Mouse (Mus musculus) midbrain, postnatal 0 days (tissue): ENCODE measurements around the gene Mob3c. TPM values are rescaled to one million over a fixed set of nuclear protein-coding genes. Genes with fewer than 3 reads are reported as not detected.

ENCODE experiments used
- ATAC-seq: fragments of 200-750 bp; cut with Nextera tagmentation; 2 replicates; pipeline ENCODE4 v1.8.0; 2017; ENCODE audit warnings: moderate number of reproducible peaks, mild to moderate bottlenecking, moderate TSS enrichment, moderate library complexity; ENCODE audit not compliant: low FRiP score
- DNase-seq: peaks from one replicate; pipeline ENCODE4 v3.0.0-alpha.2; 2015; ENCODE audit warnings: low spot score
- H3K27ac ChIP-seq: fragments of 300-500 bp; sonication (generic); 2 replicates; pipeline ENCODE4 v1.5.1; 2014; ENCODE audit warnings: low read depth, mild to moderate bottlenecking, low read length, mixed read lengths
- H3K27me3 ChIP-seq: fragments of 300-500 bp; sonication (generic); 2 replicates; pipeline ENCODE4 v1.6.1; 2014; ENCODE audit warnings: low read length, control low read depth, mixed read lengths; ENCODE audit not compliant: insufficient read depth
- H3K36me3 ChIP-seq: fragments of 300-500 bp; sonication (generic); 2 replicates; pipeline ENCODE4 v1.6.1; 2014; ENCODE audit warnings: low read length, control low read depth, mixed read lengths; ENCODE audit not compliant: insufficient read depth
- H3K4me1 ChIP-seq: fragments of 300-500 bp; sonication (generic); 2 replicates; pipeline ENCODE4 v1.6.1; 2014; ENCODE audit warnings: mild to moderate bottlenecking, control low read depth, antibody characterized with exemption, low read length, mixed read lengths; ENCODE audit not compliant: insufficient read depth
- H3K4me2 ChIP-seq: fragments of 300-500 bp; sonication (generic); 2 replicates; pipeline ENCODE4 v1.6.1; 2014; ENCODE audit warnings: low read depth, mild to moderate bottlenecking, low read length, mixed read lengths; ENCODE audit not compliant: poor library complexity, severe bottlenecking
- H3K4me3 ChIP-seq: fragments of 300-500 bp; sonication (generic); 2 replicates; pipeline ENCODE4 v1.5.1; 2014; ENCODE audit warnings: low read depth, mild to moderate bottlenecking, low read length, moderate library complexity
- H3K9ac ChIP-seq: fragments of 300-500 bp; sonication (generic); replicated peaks from 2 replicates; pipeline ENCODE4 v1.6.1; 2014; ENCODE audit warnings: mild to moderate bottlenecking, low read length, moderate library complexity, mixed read lengths; ENCODE audit not compliant: poor library complexity, severe bottlenecking
- H3K9me3 ChIP-seq: fragments of 300-500 bp; sonication (generic); 2 replicates; pipeline ENCODE4 v1.6.1; 2016; ENCODE audit warnings: low read length, control low read depth
- CTCF ChIP-seq: IDR thresholded peaks from 2 replicates; pipeline ENCODE4 v1.5.1; 2016; ENCODE audit warnings: antibody characterized with exemption, mild to moderate bottlenecking
- WGBS: fragments of 180-500 bp; shearing (Covaris S2); extraction: QIAGEN DNeasy Blood & Tissue Kit; methylation state at CpG from one replicate; pipeline ENCODE4 v1.1.7; 2014; 5-methylcytosine and 5-hydroxymethylcytosine counted together
- polyA plus RNA-seq: library from polyadenylated mRNA; unstranded; fragments of >200 nt; fragmentation: Nextera tagmentation; extraction: Ambion mirVana; gene quantifications from 2 replicates; pipeline ENCODE4 v1.2.1, GENCODE M21; 2015
- total RNA-seq: library from RNA; depleted of rRNA; stranded (reverse); fragments of >200 nt; gene quantifications from 2 replicates; pipeline ENCODE4 v1.2.3, GENCODE M21; 2014

Gene Mob3c
- total and polyA plus RNA-seq, 2 experiments from 2014 or later, result 3.1 to 12.1 TPM

GRCm38 (mm10) chr4:115855100-115855499, 27.2 kb downstream of the Mob3c start:
- Histone ChIP-seq H3K36me3 (peaks cover 9% of the 10 kb centered on the region; the same call in 1 of the 2 replicates), H3K4me3 (no peak overlapping the region), H3K9ac (0 out of 2 replicates have a peak overlapping the region, but pooled peaks have one; percentile 1), H3K9me3 (no peaks in the 10 kb centered on the region), H3K4me1 (peaks cover 5% of the 10 kb centered on the region; the same call in 1 of the 2 replicates), H3K27ac (peak overlapping the region; percentile 65; the same call in 1 of the 2 replicates), H3K27me3 (no peaks in the 10 kb centered on the region), H3K4me2 (no peak overlapping the region)
- no peak for ATAC-seq
- DNase-seq, result no peak
- 47% methylated on average over 6 of the region's 6 CpGs for WGBS
- TF ChIP-seq CTCF, result no peak

- Histone ChIP-seq H3K9ac (0 out of 2 replicates have a peak overlapping the region, but pooled peaks have one; percentile 1), H3K27ac (peak overlapping the region; percentile 65; the same call in 1 of the 2 replicates), H3K36me3 (peaks cover 6% of the 10 kb centered on the region; the same call in 1 of the 2 replicates), H3K27me3 (no peaks in the 10 kb centered on the region), H3K4me2 (no peak overlapping the region), H3K4me3 (no peak overlapping the region), H3K4me1 (peaks cover 5% of the 10 kb centered on the region; the same call in 1 of the 2 replicates), H3K9me3 (no peaks in the 10 kb centered on the region)
- TF ChIP-seq CTCF, result no peak
- DNase-seq, result peak; percentile 69
- ATAC-seq, result 0 out of 2 replicates have a peak, but pooled peaks have one; percentile 48
- WGBS, result 13% methylated on average over 4 of the region's 4 CpGs
Observed at GRCm38 (mm10) chr4:115855609-115856008, 27.7 kb downstream of the Mob3c start.

- WGBS, result 33% methylated on average over 4 of the region's 4 CpGs
- no peak for ATAC-seq
- peaks cover 5% of the 10 kb centered on the region; the same call in 1 of the 2 replicates for H3K4me1 ChIP-seq
- no peak overlapping the region for H3K9ac ChIP-seq
- peak overlapping the region; percentile 38; the same call in 1 of the 2 replicates for H3K27ac ChIP-seq
- DNase-seq, result no peak
- H3K4me3 ChIP-seq, result no peak overlapping the region
- H3K4me2 ChIP-seq, result no peak overlapping the region
- TF ChIP-seq CTCF, result no peak
- H3K36me3 ChIP-seq, result 0 out of 2 replicates have a peak, but pooled peaks cover 5% of the 10 kb centered on the region
- no peaks in the 10 kb centered on the region for H3K9me3 ChIP-seq
- H3K27me3 ChIP-seq, result no peaks in the 10 kb centered on the region
Observed at GRCm38 (mm10) chr4:115856282-115856681, 28.4 kb downstream of the Mob3c start.

GRCm38 (mm10) chr4:115857293-115857883, 29.5 kb downstream of the Mob3c start:
- Histone ChIP-seq H3K9ac (no peak overlapping the region), H3K27ac (no peak overlapping the region), H3K9me3 (no peaks in the 10 kb centered on the region), H3K4me2 (no peak overlapping the region), H3K27me3 (no peaks in the 10 kb centered on the region), H3K36me3 (peaks cover 5% of the 10 kb centered on the region; the same call in 1 of the 2 replicates), H3K4me3 (no peak overlapping the region), H3K4me1 (peaks cover 5% of the 10 kb centered on the region; the same call in 1 of the 2 replicates)
- WGBS, result 80% methylated on average over 9 of the region's 9 CpGs
- TF ChIP-seq CTCF, result no peak
- ATAC-seq (no peak), DNase-seq (no peak)

- H3K4me1 ChIP-seq, result no peaks in the 10 kb centered on the region
- no peak for ATAC-seq
- TF ChIP-seq CTCF, result no peak
Observed at GRCm38 (mm10) chr4:115863352-115863751, 35.5 kb downstream of the Mob3c start.

GRCm38 (mm10) chr4:115863880-115864279, 36.0 kb downstream of the Mob3c start:
- Histone ChIP-seq H3K9ac (no peak overlapping the region), H3K9me3 (no peaks in the 10 kb centered on the region), H3K27ac (no peak overlapping the region), H3K27me3 (no peaks in the 10 kb centered on the region), H3K36me3 (peaks cover 5% of the 10 kb centered on the region), H3K4me2 (no peak overlapping the region), H3K4me3 (no peak overlapping the region), H3K4me1 (no peaks in the 10 kb centered on the region)
- ATAC-seq (no peak), DNase-seq (no peak)
- no peak for TF ChIP-seq CTCF
- 53% methylated on average over 10 of the region's 10 CpGs for WGBS

More at GRCm38 (mm10) chr4:115863352-115863751, 35.5 kb downstream of the Mob3c start:
- Histone ChIP-seq H3K27me3 (no peaks in the 10 kb centered on the region), H3K9me3 (no peaks in the 10 kb centered on the region), H3K4me3 (no peak overlapping the region), H3K9ac (no peak overlapping the region), H3K27ac (no peak overlapping the region), H3K36me3 (peaks cover 5% of the 10 kb centered on the region), H3K4me2 (no peak overlapping the region)
- DNase-seq, result no peak
- 71% methylated on average over 7 of the region's 7 CpGs for WGBS
